Mouse (Mus musculus): Measurements from ENCODE around the gene Wwox.
A peak's percentile ranks its signal among the peaks of the same experiment; 100 is the strongest.

Wwox gene

GRCm38 (mm10) chr8:114439334-114440204, at the start of gene Wwox:
TSS of gene Wwox (plus strand) at chr8:114439655.
- DNase-seq (ENCODE audit: low spot score in 2 of 2) = peak; percentile 98 to 100

GRCm38 (mm10) chr8:114390465-114391254, 48.8 kb upstream of the Wwox start:
- DNase-seq (ENCODE audit: low spot score in 2 of 2) = peak in 1 of 2 experiments; percentile 12

GRCm38 (mm10) chr8:114398326-114398725, 41.1 kb upstream of the Wwox start:
- DNase-seq (ENCODE audit: low spot score in 2 of 2) = no peak

GRCm38 (mm10) chr8:114399273-114399672, 40.2 kb upstream of the Wwox start:
- no peak for DNase-seq (ENCODE audit: low spot score in 2 of 2)

- no peak for DNase-seq (ENCODE audit: low spot score in 2 of 2)
These were observed 37.8 kb upstream of the Wwox start for GRCm38 (mm10) chr8:114401679-114402078.

GRCm38 (mm10) chr8:114411421-114411820, 28.0 kb upstream of the Wwox start:
- DNase-seq (ENCODE audit: low spot score in 2 of 2) = no peak

- no peak for DNase-seq (ENCODE audit: low spot score in 2 of 2)
These were observed 21.7 kb upstream of the Wwox start, which contains the start of gene Clec3a for GRCm38 (mm10) chr8:114417786-114418185. TSS of gene Clec3a (plus strand) at chr8:114418086.

GRCm38 (mm10) chr8:114418486-114418885, 21.0 kb upstream of the Wwox start:
- no peak for DNase-seq (ENCODE audit: low spot score in 2 of 2)

- DNase-seq (ENCODE audit: low spot score in 2 of 2) = no peak
These were observed 20.6 kb upstream of the Wwox start for GRCm38 (mm10) chr8:114418904-114419303.

- DNase-seq (ENCODE audit: low spot score in 2 of 2) = no peak
These were observed 17.9 kb upstream of the Wwox start for GRCm38 (mm10) chr8:114421544-114421943.

- DNase-seq (ENCODE audit: low spot score in 2 of 2) = peak; percentile 23 to 61
These were observed 1.2 kb upstream of the Wwox start for GRCm38 (mm10) chr8:114438236-114438635.

- DNase-seq (ENCODE audit: low spot score in 2 of 2) = no peak
These were observed 742 bp downstream of the Wwox start for GRCm38 (mm10) chr8:114440205-114440589.

- DNase-seq (ENCODE audit: low spot score in 2 of 2) = peak; percentile 20 to 60
These were observed 2.2 kb downstream of the Wwox start for GRCm38 (mm10) chr8:114441616-114442015.

- DNase-seq (ENCODE audit: low spot score in 2 of 2) = no peak
These were observed 7.4 kb downstream of the Wwox start for GRCm38 (mm10) chr8:114446884-114447283.

GRCm38 (mm10) chr8:114452278-114452677, 12.8 kb downstream of the Wwox start:
- no peak for DNase-seq (ENCODE audit: low spot score in 2 of 2)

GRCm38 (mm10) chr8:114452781-114453221, 13.3 kb downstream of the Wwox start:
- DNase-seq (ENCODE audit: low spot score in 2 of 2) = peak in 1 of 2 experiments; percentile 80

- no peak for DNase-seq (ENCODE audit: low spot score in 2 of 2)
These were observed 15.8 kb downstream of the Wwox start for GRCm38 (mm10) chr8:114455302-114455701.

GRCm38 (mm10) chr8:114455953-114456352, 16.5 kb downstream of the Wwox start:
- no peak for DNase-seq (ENCODE audit: low spot score in 2 of 2)

GRCm38 (mm10) chr8:114458113-114458784, 18.8 kb downstream of the Wwox start:
- DNase-seq (ENCODE audit: low spot score in 2 of 2) = no peak

- peak in 1 of 2 experiments; percentile 23 for DNase-seq (ENCODE audit: low spot score in 2 of 2)
These were observed 21.1 kb downstream of the Wwox start for GRCm38 (mm10) chr8:114460600-114460999.

- DNase-seq (ENCODE audit: low spot score in 2 of 2) = no peak
These were observed 23.1 kb downstream of the Wwox start for GRCm38 (mm10) chr8:114462591-114462990.

- DNase-seq (ENCODE audit: low spot score in 2 of 2) = no peak
These were observed 23.9 kb downstream of the Wwox start for GRCm38 (mm10) chr8:114463305-114463704.

Measured in thymus, postnatal 10 days (tissue).